Mouse (Mus musculus) hindbrain, embryonic 15.5 days (tissue): ENCODE measurements at regions not wholly inside any gene's neighbourhood (a gene's known extent, or its start where the extent isn't known, plus 50 kb on each side); places are given as distances from the start of the nearest gene placed in this dataset.
A peak's percentile ranks its signal among the peaks of the same experiment; 100 is the strongest.

Experiments
- ATAC-seq: fragments of 200-750 bp; cut with Nextera tagmentation; 2 replicates; pipeline ENCODE4 v1.8.0; 2017; ENCODE audit warnings: low read depth, moderate number of reproducible peaks, moderate TSS enrichment; ENCODE audit not compliant: low FRiP score
- H3K27ac ChIP-seq: fragments of 300-500 bp; sonication (generic); replicated peaks from 2 replicates; pipeline ENCODE4 v1.5.1; 2015; ENCODE audit warnings: mild to moderate bottlenecking, inconsistent platforms
- H3K27me3 ChIP-seq: fragments of 300-500 bp; sonication (generic); 2 replicates; pipeline ENCODE4 v1.6.1; 2015; ENCODE audit warnings: control low read depth, inconsistent platforms
- H3K36me3 ChIP-seq: fragments of 300-500 bp; sonication (generic); 2 replicates; pipeline ENCODE4 v1.6.1; 2015; ENCODE audit warnings: control low read depth, inconsistent platforms
- H3K4me1 ChIP-seq: fragments of 300-500 bp; sonication (generic); replicated peaks from 2 replicates; pipeline ENCODE4 v1.6.1; 2015; ENCODE audit warnings: control low read depth, inconsistent platforms
- H3K4me2 ChIP-seq: fragments of 300-500 bp; sonication (generic); 2 replicates; pipeline ENCODE4 v1.6.1; 2015; ENCODE audit warnings: moderate library complexity, mild to moderate bottlenecking, inconsistent platforms
- H3K4me3 ChIP-seq: fragments of 300-500 bp; sonication (generic); 2 replicates; pipeline ENCODE4 v1.5.1; 2015; ENCODE audit warnings: mild to moderate bottlenecking, inconsistent platforms
- H3K9ac ChIP-seq: fragments of 300-500 bp; sonication (generic); 2 replicates; pipeline ENCODE4 v1.6.1; 2015; ENCODE audit warnings: inconsistent platforms
- H3K9me3 ChIP-seq: fragments of 300-500 bp; sonication (generic); 2 replicates; pipeline ENCODE4 v1.6.1; 2016; ENCODE audit warnings: control low read depth, inconsistent platforms
- WGBS: fragments of 180-500 bp; shearing (Covaris S2); methylation state at CpG from one replicate; pipeline ENCODE4 v1.1.7; 2015; 5-methylcytosine and 5-hydroxymethylcytosine counted together

DNA sequence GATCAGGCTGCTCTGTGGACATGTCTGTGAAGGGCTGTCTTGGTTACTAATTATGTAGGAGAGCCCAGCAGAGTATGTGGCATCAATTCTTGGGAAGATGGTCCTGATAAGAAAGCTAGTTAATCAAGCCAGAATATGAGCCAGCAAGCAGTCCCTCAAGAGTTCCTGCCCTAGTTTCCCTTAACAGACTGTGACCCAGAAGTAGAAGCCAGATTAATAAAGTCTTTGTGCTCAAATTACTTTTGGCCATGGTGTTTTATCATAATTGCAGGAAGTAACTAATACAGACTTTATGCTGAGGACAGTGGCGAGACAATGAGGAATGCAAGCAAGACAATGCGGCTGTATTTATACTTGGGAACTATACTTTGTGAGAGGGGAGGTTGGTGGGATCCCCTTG lies 211.3 kb upstream of the Gm26657 start:
- ATAC-seq = no peak
- H3K36me3 ChIP-seq = no peaks in the 10 kb centered on the region
- no peak overlapping the region for H3K27ac ChIP-seq
- no peak overlapping the region for H3K9ac ChIP-seq
- H3K4me3 ChIP-seq = no peak overlapping the region
- H3K9me3 ChIP-seq = no peaks in the 10 kb centered on the region
- no peaks in the 10 kb centered on the region for H3K27me3 ChIP-seq
- 82% methylated on average over 2 of the region's 2 CpGs for WGBS
- no peak overlapping the region for H3K4me2 ChIP-seq
- no peaks in the 10 kb centered on the region for H3K4me1 ChIP-seq

DNA sequence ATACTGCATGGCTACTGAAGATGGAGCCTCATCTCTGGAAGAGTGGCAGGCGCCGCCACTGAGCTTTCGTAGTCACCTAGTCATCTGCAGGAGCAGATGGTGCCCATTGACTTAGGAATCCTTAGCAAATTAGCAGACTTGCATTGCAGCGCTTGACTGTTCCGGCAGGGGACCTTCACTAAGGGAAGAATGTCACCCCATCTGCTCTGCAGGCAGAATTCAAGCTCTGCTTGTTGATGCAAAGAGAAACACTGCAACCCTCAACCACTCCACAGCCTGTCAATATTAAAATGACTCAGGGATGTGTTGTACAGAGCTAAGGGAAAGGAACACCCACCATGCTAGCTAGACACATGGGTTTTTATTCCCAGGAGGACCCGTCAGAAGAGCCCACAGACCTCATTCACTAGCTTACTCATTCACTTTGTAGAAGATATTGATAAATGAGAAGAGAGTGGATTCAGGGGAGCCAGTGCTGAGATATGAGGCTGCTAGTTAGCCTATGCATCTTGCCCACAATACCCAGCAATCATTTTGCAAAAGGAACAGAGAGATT lies 215.4 kb upstream of the Gm26657 start:
- Histone ChIP-seq H3K27ac (no peak overlapping the region), H3K9me3 (no peaks in the 10 kb centered on the region), H3K4me1 (no peaks in the 10 kb centered on the region), H3K27me3 (no peaks in the 10 kb centered on the region), H3K9ac (no peak overlapping the region), H3K4me2 (no peak overlapping the region), H3K4me3 (no peak overlapping the region), H3K36me3 (no peaks in the 10 kb centered on the region)
- ATAC-seq = no peak
- WGBS = 76% methylated on average over 6 of the region's 6 CpGs

DNA sequence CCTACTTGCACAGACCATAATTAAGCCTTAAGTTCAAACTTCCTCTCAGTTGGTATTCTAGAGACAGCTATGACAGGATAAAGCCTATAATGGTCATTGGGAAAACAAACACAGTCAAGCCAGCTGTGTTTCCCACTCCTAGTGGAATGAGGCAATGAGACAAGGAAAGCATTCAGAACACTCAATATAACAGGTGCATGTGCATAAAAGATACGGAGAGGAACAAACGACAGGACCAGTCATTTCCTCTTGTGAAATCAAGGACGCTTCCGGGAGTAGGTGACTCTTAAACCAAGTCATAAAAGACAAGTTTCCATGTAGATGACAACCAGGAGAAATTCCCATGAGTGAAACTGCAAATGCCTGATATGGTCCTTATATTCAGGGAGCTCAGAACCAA lies 232.1 kb upstream of the Gm26657 start:
- no peak overlapping the region for H3K4me2 ChIP-seq
- no peaks in the 10 kb centered on the region for H3K4me1 ChIP-seq
- H3K4me3 ChIP-seq = no peak overlapping the region
- no peaks in the 10 kb centered on the region for H3K9me3 ChIP-seq
- 90% methylated on average over 4 of the region's 4 CpGs for whole genome bisulfite sequencing
- ATAC-seq = no peak
- no peaks in the 10 kb centered on the region for H3K36me3 ChIP-seq
- H3K9ac ChIP-seq = no peak overlapping the region
- no peaks in the 10 kb centered on the region for H3K27me3 ChIP-seq
- H3K27ac ChIP-seq = no peak overlapping the region

DNA sequence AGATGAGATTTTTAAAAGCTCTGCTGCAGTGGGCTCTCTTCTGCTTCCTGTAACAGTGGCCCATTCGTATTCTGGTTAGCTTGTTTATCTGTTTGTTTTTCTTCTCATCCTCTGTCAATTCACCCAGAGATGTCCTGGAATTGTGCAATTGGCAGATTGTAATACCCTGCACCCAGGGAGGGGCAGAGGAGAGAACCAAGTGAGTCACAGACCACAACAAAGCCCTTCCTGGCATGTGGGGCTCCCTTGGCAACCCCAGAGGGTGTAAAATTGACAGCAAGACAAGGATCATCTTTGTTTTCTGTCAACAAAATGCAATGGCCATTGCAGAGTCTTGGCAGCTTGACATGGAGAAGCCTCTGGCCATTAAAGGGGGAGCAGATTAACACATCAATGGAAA lies 233.1 kb upstream of the Gm26657 start:
- no peaks in the 10 kb centered on the region for H3K9me3 ChIP-seq
- H3K9ac ChIP-seq = no peak overlapping the region
- H3K27me3 ChIP-seq = no peaks in the 10 kb centered on the region
- H3K27ac ChIP-seq = no peak overlapping the region
- no peaks in the 10 kb centered on the region for H3K4me1 ChIP-seq
- no peaks in the 10 kb centered on the region for H3K36me3 ChIP-seq
- H3K4me3 ChIP-seq = no peak overlapping the region
- ATAC-seq = no peak
- no peak overlapping the region for H3K4me2 ChIP-seq
- WGBS = 73% methylated on average over 1 of the region's 1 CpGs

DNA sequence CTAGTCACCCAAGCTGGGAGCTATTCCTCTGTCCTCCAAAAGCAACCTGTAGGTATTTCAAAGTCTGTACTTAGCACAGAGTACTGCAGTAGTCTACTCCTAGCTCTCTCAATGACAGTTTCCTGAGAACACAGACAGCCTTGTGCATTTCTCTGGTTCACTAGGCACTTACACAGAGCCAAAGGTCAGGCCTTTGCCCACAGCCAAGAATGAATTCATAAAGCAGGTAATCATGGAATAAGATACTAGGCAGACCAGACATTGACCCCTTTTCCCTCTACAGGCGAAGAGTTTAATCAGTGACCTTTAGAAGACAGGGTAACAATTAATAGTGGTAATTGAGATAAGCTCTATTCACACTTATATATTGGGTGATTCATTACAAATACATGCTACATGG lies 233.8 kb upstream of the Gm26657 start:
- H3K4me1 ChIP-seq = no peaks in the 10 kb centered on the region
- no peak overlapping the region for H3K27ac ChIP-seq
- no peaks in the 10 kb centered on the region for H3K27me3 ChIP-seq
- H3K9me3 ChIP-seq = no peaks in the 10 kb centered on the region
- H3K4me3 ChIP-seq = no peak overlapping the region
- H3K36me3 ChIP-seq = no peaks in the 10 kb centered on the region
- no peak overlapping the region for H3K4me2 ChIP-seq
- whole genome bisulfite sequencing = 79% methylated on average over 1 of the region's 1 CpGs
- no peak overlapping the region for H3K9ac ChIP-seq
- no peak for ATAC-seq

DNA sequence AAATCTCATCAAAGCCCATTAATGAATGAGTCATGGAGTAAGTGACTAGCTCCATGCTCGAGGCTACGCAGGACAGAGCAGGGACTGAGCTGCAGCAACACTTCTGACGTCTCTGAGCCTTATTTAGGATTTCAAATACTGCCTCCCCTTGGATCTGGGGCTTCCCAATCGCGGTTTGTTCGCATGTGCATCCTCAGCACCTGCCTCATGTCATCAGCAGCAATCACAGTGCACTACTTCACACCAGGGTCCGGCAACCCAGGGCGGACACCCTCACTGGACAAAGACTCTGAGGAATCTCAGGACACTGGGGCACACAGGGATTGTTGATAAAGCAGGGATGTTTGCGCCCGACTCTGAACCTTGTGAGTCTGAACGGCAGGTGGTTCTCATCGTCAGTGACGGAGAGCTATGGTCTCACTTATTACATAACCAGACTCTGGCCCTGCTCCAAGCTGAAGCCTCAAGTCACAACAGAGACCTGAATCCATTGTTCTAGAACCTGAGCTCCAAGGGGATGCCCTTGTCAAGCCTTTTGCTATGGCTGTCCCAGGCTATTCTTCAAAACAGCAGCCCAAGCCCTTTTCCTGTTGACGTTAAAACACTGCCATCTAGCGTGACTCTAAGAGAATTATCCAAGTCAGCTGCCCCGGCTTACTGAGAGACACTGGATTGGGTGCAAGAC lies 247.2 kb upstream of the Gm26657 start:
- Histone ChIP-seq H3K36me3 (no peaks in the 10 kb centered on the region), H3K27me3 (no peaks in the 10 kb centered on the region), H3K27ac (no peak overlapping the region), H3K9me3 (no peaks in the 10 kb centered on the region), H3K4me1 (peaks cover 6% of the 10 kb centered on the region; the same call in 1 of the 2 replicates), H3K4me3 (peak overlapping the region; percentile 17), H3K9ac (no peak overlapping the region), H3K4me2 (peak overlapping the region; percentile 39)
- peak; percentile 83 for ATAC-seq
- WGBS = 32% methylated on average over 16 of the region's 16 CpGs

DNA sequence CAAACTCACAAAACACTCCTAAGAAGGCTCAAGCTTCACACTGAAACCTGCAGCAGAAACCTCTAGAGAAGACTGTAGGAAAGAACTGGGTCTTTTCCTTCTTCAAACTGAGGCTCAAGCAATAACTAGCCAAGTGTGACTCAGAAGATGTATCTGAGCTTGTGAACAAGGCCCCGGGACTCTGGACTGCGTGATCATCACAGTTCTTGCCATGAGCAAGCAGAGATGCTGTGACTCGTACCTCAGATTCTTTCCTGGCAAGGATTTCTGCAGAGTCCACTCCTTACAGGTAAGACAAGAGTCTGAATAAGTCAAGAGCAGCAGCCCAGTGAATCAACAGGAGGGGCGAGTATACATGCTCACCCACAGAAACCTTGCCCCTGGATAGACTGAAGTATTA lies 250.5 kb upstream of the Gm26657 start:
- Histone ChIP-seq H3K27me3 (no peaks in the 10 kb centered on the region), H3K9me3 (no peaks in the 10 kb centered on the region), H3K27ac (no peak overlapping the region), H3K4me1 (peaks cover 6% of the 10 kb centered on the region; the same call in 1 of the 2 replicates), H3K9ac (no peak overlapping the region), H3K4me3 (no peak overlapping the region), H3K4me2 (no peak overlapping the region), H3K36me3 (no peaks in the 10 kb centered on the region)
- no peak for ATAC-seq
- WGBS = 90% methylated on average over 4 of the region's 4 CpGs

DNA sequence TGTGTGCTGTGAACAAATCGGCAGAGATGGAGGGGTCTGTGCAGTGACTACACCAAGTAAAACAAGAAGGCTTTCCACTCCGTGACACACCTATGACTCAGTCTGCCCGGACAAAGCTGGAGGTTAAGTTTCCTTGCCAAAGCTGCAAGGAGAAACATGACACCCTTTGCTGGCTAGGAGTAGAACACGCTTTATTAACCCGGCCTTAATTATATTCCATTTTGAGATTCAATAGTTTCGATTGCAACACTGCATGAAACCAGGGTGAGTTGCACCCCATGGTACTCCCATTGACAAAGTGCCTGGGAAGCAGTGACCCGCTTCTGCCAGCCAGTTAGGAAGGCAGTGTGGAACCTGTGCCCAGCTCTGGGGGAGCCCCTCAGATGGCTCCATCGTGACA lies 256.2 kb upstream of the Gm26657 start:
- no peak overlapping the region for H3K27ac ChIP-seq
- H3K4me3 ChIP-seq = no peak overlapping the region
- no peak overlapping the region for H3K4me2 ChIP-seq
- H3K27me3 ChIP-seq = no peaks in the 10 kb centered on the region
- H3K4me1 ChIP-seq = no peaks in the 10 kb centered on the region
- no peaks in the 10 kb centered on the region for H3K9me3 ChIP-seq
- ATAC-seq = no peak
- WGBS = 90% methylated on average over 8 of the region's 8 CpGs
- H3K36me3 ChIP-seq = no peaks in the 10 kb centered on the region
- H3K9ac ChIP-seq = no peak overlapping the region

DNA sequence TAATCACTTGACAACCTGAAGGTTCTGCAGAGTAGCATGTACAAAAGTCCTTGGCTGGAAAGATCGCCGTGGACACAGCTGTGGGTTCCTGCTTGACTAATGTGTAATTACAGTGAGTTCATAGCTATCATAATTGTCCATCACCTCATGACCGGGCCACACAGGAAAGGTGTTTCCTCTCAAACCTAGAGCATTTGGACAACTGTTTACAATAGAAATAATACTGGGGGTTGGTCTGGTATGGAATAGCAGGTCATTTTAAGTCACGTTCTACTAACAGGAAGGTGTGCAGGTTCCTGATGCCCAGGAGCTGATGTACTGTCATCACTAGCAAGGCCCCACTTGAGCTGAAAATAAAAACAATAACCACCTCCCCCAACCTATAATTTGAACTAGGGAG lies 283.1 kb upstream of the Gm26657 start:
- ATAC-seq = no peak
- Histone ChIP-seq H3K36me3 (no peaks in the 10 kb centered on the region), H3K4me3 (no peak overlapping the region), H3K4me1 (no peaks in the 10 kb centered on the region), H3K27ac (no peak overlapping the region), H3K9ac (no peak overlapping the region), H3K27me3 (no peaks in the 10 kb centered on the region), H3K9me3 (no peaks in the 10 kb centered on the region), H3K4me2 (no peak overlapping the region)
- 91% methylated on average over 4 of the region's 4 CpGs for WGBS

DNA sequence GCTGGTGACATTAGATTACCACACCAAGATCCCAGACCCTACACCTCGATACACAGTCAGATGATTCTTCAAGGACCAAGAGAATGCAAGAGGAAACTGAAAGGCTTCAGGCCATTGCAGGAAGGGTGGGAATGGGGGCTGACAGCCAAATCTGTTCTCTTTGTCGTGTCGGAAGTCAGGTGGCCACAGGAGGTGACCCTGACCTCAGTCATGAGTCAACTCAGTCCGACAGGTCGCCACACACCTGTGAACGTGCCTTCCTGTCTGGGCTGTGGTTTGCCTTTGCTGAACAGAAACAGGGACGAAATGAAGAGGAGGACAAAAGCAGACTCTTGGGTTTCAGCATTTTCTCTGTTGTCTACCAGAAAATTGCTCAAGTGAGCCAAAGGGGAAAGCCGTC lies 318.3 kb upstream of the Gm26657 start:
- H3K4me1 ChIP-seq = no peaks in the 10 kb centered on the region
- 82% methylated on average over 8 of the region's 8 CpGs for WGBS
- ATAC-seq = no peak

DNA sequence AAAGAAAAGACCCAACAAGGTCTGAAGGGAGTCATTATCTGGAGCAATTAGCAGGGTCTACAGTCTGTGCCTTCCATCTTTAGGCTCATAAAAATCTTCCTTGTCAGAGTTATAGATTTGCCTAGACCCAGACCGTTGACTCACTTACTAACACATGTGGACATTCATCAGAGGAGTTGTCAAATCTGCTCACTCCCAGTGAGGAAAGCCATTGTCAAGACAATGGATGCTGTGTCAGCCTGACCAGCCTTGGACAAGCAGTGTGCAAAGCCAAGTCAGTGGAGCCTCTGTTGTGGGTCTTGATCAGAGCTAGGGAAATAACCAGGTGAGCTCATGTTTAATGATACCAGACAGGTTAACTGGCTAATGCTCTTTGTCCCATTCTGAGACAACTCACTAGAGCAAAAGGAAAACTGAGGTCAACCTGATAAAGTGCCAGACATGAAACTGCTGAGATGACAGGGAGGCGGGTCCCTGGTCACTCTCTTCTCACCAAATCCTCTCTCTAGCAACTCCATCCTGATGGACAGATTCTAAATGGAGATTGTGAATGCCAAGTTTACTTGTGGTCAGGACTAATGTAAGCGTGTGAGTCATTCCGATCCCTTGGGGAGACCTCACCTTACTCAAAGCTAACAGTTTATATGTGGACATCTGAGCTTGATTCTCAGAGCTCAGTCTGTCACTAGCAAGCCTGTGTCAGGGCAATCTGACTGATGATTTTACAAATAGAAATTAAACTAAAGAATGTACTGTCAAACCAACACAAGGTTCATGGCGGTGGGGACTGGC lies 320.6 kb upstream of the Gm26657 start:
- Histone ChIP-seq H3K4me3 (no peak overlapping the region), H3K9me3 (no peaks in the 10 kb centered on the region), H3K27me3 (no peaks in the 10 kb centered on the region), H3K9ac (no peak overlapping the region), H3K27ac (no peak overlapping the region), H3K36me3 (no peaks in the 10 kb centered on the region), H3K4me1 (no peaks in the 10 kb centered on the region), H3K4me2 (no peak overlapping the region)
- no peak for ATAC-seq
- 83% methylated on average over 5 of the region's 5 CpGs for WGBS

More for the DNA sequence above, 318.3 kb upstream of the Gm26657 start:
- H3K27me3 ChIP-seq = no peaks in the 10 kb centered on the region
- H3K9me3 ChIP-seq = no peaks in the 10 kb centered on the region
- H3K36me3 ChIP-seq = no peaks in the 10 kb centered on the region
- no peak overlapping the region for H3K9ac ChIP-seq
- no peak overlapping the region for H3K27ac ChIP-seq
- no peak overlapping the region for H3K4me2 ChIP-seq
- no peak overlapping the region for H3K4me3 ChIP-seq

DNA sequence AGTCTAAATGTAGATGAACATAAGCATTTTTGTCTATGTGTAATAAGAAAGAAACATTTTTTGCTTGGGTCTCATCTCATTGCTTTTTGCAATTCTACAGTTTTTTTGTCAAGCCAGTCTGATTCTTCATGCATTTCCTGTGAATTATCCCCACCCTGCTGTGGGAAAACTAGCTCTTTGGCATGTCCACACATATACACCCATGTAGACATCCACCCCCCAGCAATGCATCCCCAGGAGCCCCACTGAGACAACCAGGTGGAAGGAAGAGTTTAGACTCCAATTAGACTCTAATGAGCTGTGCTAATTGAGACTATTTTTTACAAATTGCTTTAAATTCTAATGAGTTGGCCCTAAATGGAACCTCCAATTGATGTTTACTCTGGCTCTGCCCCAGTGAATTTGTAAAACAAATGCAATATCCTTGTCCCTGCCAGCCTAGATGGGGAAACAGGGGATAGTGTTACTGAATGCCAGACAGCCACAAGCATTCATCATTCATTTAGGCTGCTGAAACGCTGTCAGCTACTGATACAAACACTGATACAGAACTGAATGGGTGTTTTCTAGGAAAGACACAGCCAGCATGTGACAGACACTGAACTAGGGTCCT lies 328.7 kb upstream of the Gm26657 start:
- H3K36me3 ChIP-seq = no peaks in the 10 kb centered on the region
- no peak overlapping the region for H3K4me3 ChIP-seq
- ATAC-seq = peak; percentile 71; the same call in 1 of the 2 replicates
- 0 out of 2 replicates have a peak, but pooled peaks cover 4% of the 10 kb centered on the region for H3K4me1 ChIP-seq
- no peaks in the 10 kb centered on the region for H3K27me3 ChIP-seq
- WGBS = 32% methylated on average over 1 of the region's 1 CpGs
- H3K27ac ChIP-seq = no peak overlapping the region
- no peak overlapping the region for H3K4me2 ChIP-seq
- H3K9ac ChIP-seq = no peak overlapping the region
- no peaks in the 10 kb centered on the region for H3K9me3 ChIP-seq
